12 mouse cellular contexts compared by ENCODE assay signal in genomic region chr7:133085408-133085807, GRCm38 (mm10).
"Had no signal": no experiment of that assay in that cellular context is flagged by ENCODE, and none has a peak within 500 bp of the region (broad histone marks: within the 10 kb centered on the region; RNA-seq: fewer than 3 reads in every experiment).

No protein-coding gene starts in this region.

- H3K4me3 ChIP-seq: layer of hippocampus, adult 2 months; liver, embryonic 13.5 days; midbrain, embryonic 12.5 days; midbrain, embryonic 15.5 days; neural tube, embryonic 13.5 days had no signal

- H3K27me3 ChIP-seq: liver, embryonic 13.5 days; midbrain, embryonic 12.5 days; midbrain, embryonic 15.5 days; neural tube, embryonic 13.5 days had no signal

- H3K9ac ChIP-seq: liver, embryonic 13.5 days; midbrain, embryonic 12.5 days; midbrain, embryonic 15.5 days; neural tube, embryonic 13.5 days had no signal

- H3K27ac ChIP-seq: kidney, postnatal 0 days; layer of hippocampus, adult 2 months; liver, embryonic 13.5 days; midbrain, embryonic 12.5 days; midbrain, embryonic 15.5 days; neural tube, embryonic 13.5 days had no signal

- H3K9me3 ChIP-seq: liver, embryonic 13.5 days; midbrain, embryonic 12.5 days; midbrain, embryonic 15.5 days; neural tube, embryonic 13.5 days had no signal

- H3K4me2 ChIP-seq: liver, embryonic 13.5 days; midbrain, embryonic 12.5 days; midbrain, embryonic 15.5 days; neural tube, embryonic 13.5 days had no signal

- H3K36me3 ChIP-seq: liver, embryonic 13.5 days; midbrain, embryonic 12.5 days; midbrain, embryonic 15.5 days; neural tube, embryonic 13.5 days had no signal

- ATAC-seq: midbrain, embryonic 15.5 days had no signal

- DNase-seq: kidney, postnatal 25 days; layer of hippocampus, adult 9-11 months; liver, embryonic 13.5 days; lung, adult 2 months; lung, postnatal 14 days; lung, postnatal 4 days; thymus, postnatal 25 days had no signal
